Mouse (Mus musculus): ENCODE measurements around the gene Gm49486. TPM values are rescaled to one million over a fixed set of nuclear protein-coding genes. Genes with fewer than 3 reads are reported as not detected.
A peak's percentile ranks its signal among the peaks of the same experiment; 100 is the strongest.

The Gm49486 gene
- polyA plus RNA-seq, 1 experiment: 0.11 TPM

- 84% methylated on average over 1 of the region's 1 CpGs for WGBS
- peaks cover 32% of the 10 kb centered on the region for H3K4me1 ChIP-seq (ENCODE audit: control insufficient read depth, insufficient read depth, low read length)
- no peaks in the 10 kb centered on the region for H3K36me3 ChIP-seq (ENCODE audit: control insufficient read depth, insufficient read depth, low read length)
- no peak for DNase-seq
- TF ChIP-seq CTCF (conservative IDR thresholded peaks at IDR 0.05; ENCODE audit: insufficient read depth, insufficient read length, low read depth, low read length) (no peak), POLR2A (IDR thresholded peaks at IDR 0.05; ENCODE audit: low read depth, low read length) (no peak)
- no peak overlapping the region for H3K4me3 ChIP-seq (ENCODE audit: insufficient read depth, low read depth, low read length)
- H3K27ac ChIP-seq (ENCODE audit: insufficient read depth, low read depth, low read length): no peak overlapping the region
- no peaks in the 10 kb centered on the region for H3K27me3 ChIP-seq (replicated peaks; ENCODE audit: control insufficient read depth, insufficient read depth, low read length)
These were observed 52.2 kb downstream of the Gm49486 start for GRCm38 (mm10) chr15:79281389-79281788.

DNA sequence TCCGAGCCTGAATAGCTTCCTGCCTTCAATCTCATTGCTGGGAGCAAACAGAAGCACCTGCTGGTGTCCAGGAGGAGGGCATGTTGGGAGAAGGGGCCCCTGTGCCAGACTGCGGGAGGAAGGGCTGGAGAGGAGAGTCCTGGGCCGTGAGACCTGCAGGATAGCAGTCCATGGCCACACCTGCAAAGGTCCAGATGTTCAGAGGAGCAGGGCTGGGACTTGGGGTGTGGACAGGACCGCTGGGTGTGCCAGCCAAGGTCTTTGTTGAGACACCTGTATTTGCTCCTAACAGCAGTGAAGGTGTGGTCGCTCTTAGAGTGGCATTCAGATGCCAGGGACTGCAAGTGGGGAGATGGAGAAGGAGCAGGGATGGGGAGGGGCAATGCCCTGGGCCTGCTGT is 53.2 kb downstream of the Gm49486 start:
- Histone ChIP-seq H3K4me3 (ENCODE audit: insufficient read depth, low read depth, low read length) (no peak overlapping the region), H3K27ac (ENCODE audit: insufficient read depth, low read depth, low read length) (no peak overlapping the region), H3K27me3 (replicated peaks; ENCODE audit: control insufficient read depth, insufficient read depth, low read length) (no peaks in the 10 kb centered on the region), H3K36me3 (ENCODE audit: control insufficient read depth, insufficient read depth, low read length) (no peaks in the 10 kb centered on the region), H3K4me1 (ENCODE audit: control insufficient read depth, insufficient read depth, low read length) (peaks cover 39% of the 10 kb centered on the region)
- WGBS: 71% methylated on average over 5 of the region's 5 CpGs
- TF ChIP-seq CTCF (conservative IDR thresholded peaks at IDR 0.05; ENCODE audit: insufficient read depth, insufficient read length, low read depth, low read length): no peak
- no peak for TF ChIP-seq POLR2A (IDR thresholded peaks at IDR 0.05; ENCODE audit: low read depth, low read length)
- no peak for DNase-seq

GRCm38 (mm10) chr15:79283371-79283770 is 54.2 kb downstream of the Gm49486 start:
- no peak for TF ChIP-seq POLR2A (IDR thresholded peaks at IDR 0.05; ENCODE audit: low read depth, low read length)
- no peak for TF ChIP-seq CTCF (conservative IDR thresholded peaks at IDR 0.05; ENCODE audit: insufficient read depth, insufficient read length, low read depth, low read length)
- H3K4me1 ChIP-seq (ENCODE audit: control insufficient read depth, insufficient read depth, low read length): peaks cover 39% of the 10 kb centered on the region
- WGBS: 50% methylated on average over 4 of the region's 4 CpGs
- DNase-seq: peak; percentile 81
- H3K36me3 ChIP-seq (ENCODE audit: control insufficient read depth, insufficient read depth, low read length): no peaks in the 10 kb centered on the region
- peak overlapping the region; percentile 99; the same call in 1 of the 2 replicates for H3K27ac ChIP-seq (ENCODE audit: insufficient read depth, low read depth, low read length)
- no peak overlapping the region for H3K4me3 ChIP-seq (ENCODE audit: insufficient read depth, low read depth, low read length)
- H3K27me3 ChIP-seq (replicated peaks; ENCODE audit: control insufficient read depth, insufficient read depth, low read length): no peaks in the 10 kb centered on the region

DNA sequence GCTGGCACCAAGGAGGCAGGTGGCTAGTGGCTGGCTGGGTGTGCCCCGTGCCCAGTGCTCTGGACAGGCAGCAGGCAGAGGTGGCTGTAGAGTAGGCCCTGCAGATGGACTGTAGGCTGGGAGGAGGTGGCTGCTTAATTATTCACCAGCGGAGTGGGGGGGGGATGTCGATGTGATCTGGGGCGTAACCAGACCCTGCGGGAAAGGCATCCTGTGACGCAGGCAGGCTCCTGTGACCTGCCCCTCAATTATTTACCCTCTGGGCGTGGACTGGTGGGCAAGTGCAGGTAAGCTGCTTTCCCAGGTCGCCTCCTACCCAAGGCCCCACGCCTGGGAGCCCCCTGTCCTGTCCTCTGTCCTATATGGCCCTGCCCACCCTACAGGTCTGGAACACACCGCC is 56.2 kb downstream of the Gm49486 start, which contains the start of gene Baiap2l2:
TSS of gene Baiap2l2 (minus strand) at position 139 of the 400 bp plus-strand sequence.
- Histone ChIP-seq H3K4me1 (ENCODE audit: control insufficient read depth, insufficient read depth, low read length) (peaks cover 39% of the 10 kb centered on the region), H3K27ac (ENCODE audit: insufficient read depth, low read depth, low read length) (peak within 1 kb of the TSS; percentile 99), H3K36me3 (ENCODE audit: control insufficient read depth, insufficient read depth, low read length) (no peaks in the 10 kb centered on the region), H3K4me3 (ENCODE audit: insufficient read depth, low read depth, low read length) (peak within 1 kb of the TSS; percentile 71), H3K27me3 (replicated peaks; ENCODE audit: control insufficient read depth, insufficient read depth, low read length) (no peaks in the 10 kb centered on the region)
- peak; percentile 55 for TF ChIP-seq POLR2A (IDR thresholded peaks at IDR 0.05; ENCODE audit: low read depth, low read length)
- TF ChIP-seq CTCF (conservative IDR thresholded peaks at IDR 0.05; ENCODE audit: insufficient read depth, insufficient read length, low read depth, low read length): no peak
- peak; percentile 93 for DNase-seq
- WGBS: 28% methylated on average over 10 of the region's 10 CpGs

DNA sequence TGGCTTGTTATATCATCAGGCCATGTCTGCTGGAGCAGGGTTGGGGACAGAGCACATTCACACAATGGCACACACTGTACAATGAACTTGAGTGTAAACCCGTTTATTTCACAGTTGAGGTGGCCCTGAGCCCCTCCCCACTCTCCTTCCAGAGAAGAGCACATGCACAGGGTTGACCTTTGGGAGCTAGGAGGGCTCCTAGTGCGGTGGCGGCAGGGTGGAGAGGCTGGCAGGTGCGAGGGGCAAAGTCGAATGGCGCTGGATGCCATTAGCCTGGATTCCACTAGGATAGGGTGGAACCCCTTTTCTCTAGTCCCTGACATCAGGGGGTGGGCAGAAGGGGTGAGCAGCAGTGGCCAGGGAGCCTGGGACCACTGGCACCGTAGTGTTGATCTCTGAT is 57.0 kb downstream of the Gm49486 start:
- no peak overlapping the region for H3K4me3 ChIP-seq (ENCODE audit: insufficient read depth, low read depth, low read length)
- no peaks in the 10 kb centered on the region for H3K36me3 ChIP-seq (ENCODE audit: control insufficient read depth, insufficient read depth, low read length)
- no peaks in the 10 kb centered on the region for H3K27me3 ChIP-seq (replicated peaks; ENCODE audit: control insufficient read depth, insufficient read depth, low read length)
- TF ChIP-seq CTCF (conservative IDR thresholded peaks at IDR 0.05; ENCODE audit: insufficient read depth, insufficient read length, low read depth, low read length) (no peak), POLR2A (IDR thresholded peaks at IDR 0.05; ENCODE audit: low read depth, low read length) (no peak)
- WGBS: 55% methylated on average over 7 of the region's 7 CpGs
- H3K27ac ChIP-seq (ENCODE audit: insufficient read depth, low read depth, low read length): peak overlapping the region; percentile 78
- DNase-seq: peak; percentile 83
- peaks cover 39% of the 10 kb centered on the region for H3K4me1 ChIP-seq (ENCODE audit: control insufficient read depth, insufficient read depth, low read length)

DNA sequence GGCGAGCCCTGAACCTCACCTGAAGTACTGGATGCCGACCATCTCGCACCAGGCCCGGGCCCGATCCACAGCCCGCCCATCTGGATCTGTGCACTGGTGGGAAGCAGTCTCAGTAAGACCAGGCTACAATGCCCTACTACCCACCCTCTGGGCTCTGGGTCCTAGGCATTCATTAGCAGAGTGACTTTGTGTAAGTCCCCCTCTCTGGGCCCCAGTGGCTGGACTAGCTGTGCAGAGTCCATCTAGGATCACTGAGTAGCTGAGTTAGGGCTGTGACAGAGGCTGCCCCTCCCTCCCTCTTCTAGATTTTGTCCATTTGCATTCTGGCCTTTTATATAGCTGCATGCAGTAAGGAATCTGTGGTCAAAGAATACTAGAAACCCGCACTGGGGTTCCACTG is 57.9 kb downstream of the Gm49486 start:
- Histone ChIP-seq H3K27ac (ENCODE audit: insufficient read depth, low read depth, low read length) (no peak overlapping the region), H3K4me3 (ENCODE audit: insufficient read depth, low read depth, low read length) (no peak overlapping the region), H3K36me3 (ENCODE audit: control insufficient read depth, insufficient read depth, low read length) (no peaks in the 10 kb centered on the region), H3K27me3 (replicated peaks; ENCODE audit: control insufficient read depth, insufficient read depth, low read length) (no peaks in the 10 kb centered on the region), H3K4me1 (ENCODE audit: control insufficient read depth, insufficient read depth, low read length) (peaks cover 39% of the 10 kb centered on the region)
- peak; percentile 46 for DNase-seq
- TF ChIP-seq CTCF (conservative IDR thresholded peaks at IDR 0.05; ENCODE audit: insufficient read depth, insufficient read length, low read depth, low read length) (no peak), POLR2A (IDR thresholded peaks at IDR 0.05; ENCODE audit: low read depth, low read length) (no peak)
- WGBS: 77% methylated on average over 7 of the region's 7 CpGs

DNA sequence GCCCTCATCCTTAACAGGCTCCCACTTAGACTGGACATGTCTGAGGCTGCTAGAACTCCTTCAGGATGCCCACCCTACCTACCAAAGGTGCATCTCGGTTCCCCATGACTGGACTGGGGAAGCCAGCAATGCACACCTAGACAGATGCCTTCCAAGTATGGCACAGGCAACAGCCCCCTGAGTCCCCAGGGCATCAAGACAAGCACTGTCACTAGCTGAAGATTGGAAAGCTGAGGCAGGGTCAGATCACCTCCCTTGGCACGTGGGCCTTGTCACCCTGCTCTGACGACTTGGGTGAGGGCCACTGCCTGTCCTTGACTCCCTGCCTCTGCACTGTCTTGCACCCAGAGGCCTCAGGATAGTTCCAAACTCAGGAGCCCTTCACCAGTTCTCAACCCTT is 59.2 kb downstream of the Gm49486 start:
- WGBS: 85% methylated on average over 3 of the region's 3 CpGs
- no peak for TF ChIP-seq CTCF (conservative IDR thresholded peaks at IDR 0.05; ENCODE audit: insufficient read depth, insufficient read length, low read depth, low read length)
- TF ChIP-seq POLR2A (IDR thresholded peaks at IDR 0.05; ENCODE audit: low read depth, low read length): no peak
- Histone ChIP-seq H3K4me1 (ENCODE audit: control insufficient read depth, insufficient read depth, low read length) (peaks cover 29% of the 10 kb centered on the region), H3K4me3 (ENCODE audit: insufficient read depth, low read depth, low read length) (no peak overlapping the region), H3K36me3 (ENCODE audit: control insufficient read depth, insufficient read depth, low read length) (no peaks in the 10 kb centered on the region), H3K27ac (ENCODE audit: insufficient read depth, low read depth, low read length) (no peak overlapping the region), H3K27me3 (replicated peaks; ENCODE audit: control insufficient read depth, insufficient read depth, low read length) (no peaks in the 10 kb centered on the region)
- DNase-seq: no peak

Measured in kidney, adult 2 months (tissue).